Mouse (Mus musculus) forebrain, embryonic 12.5 days (tissue): ENCODE measurements at regions not wholly inside any gene's neighbourhood (a gene's known extent, or its start where the extent isn't known, plus 50 kb on each side); places are given as distances from the start of the nearest gene placed in this dataset.

Experiments used
- ATAC-seq: fragments of 200-750 bp; cut with Nextera tagmentation; 2 replicates; pipeline ENCODE4 v1.8.0; 2017; ENCODE audit warnings: moderate TSS enrichment; ENCODE audit not compliant: low FRiP score
- H3K27ac ChIP-seq: fragments of 300-500 bp; sonication (generic); 2 replicates; pipeline ENCODE4 v1.5.1; 2016; ENCODE audit warnings: mild to moderate bottlenecking
- H3K27me3 ChIP-seq: fragments of 300-500 bp; sonication (generic); 2 replicates; pipeline ENCODE4 v1.6.1; 2016; ENCODE audit warnings: mild to moderate bottlenecking
- H3K36me3 ChIP-seq: fragments of 300-500 bp; sonication (generic); replicated peaks from 2 replicates; pipeline ENCODE4 v1.6.1; 2016; ENCODE audit warnings: mild to moderate bottlenecking
- H3K4me1 ChIP-seq: fragments of 300-500 bp; sonication (generic); 2 replicates; pipeline ENCODE4 v1.6.1; 2016
- H3K4me2 ChIP-seq: fragments of 300-500 bp; sonication (generic); 2 replicates; pipeline ENCODE4 v1.6.1; 2016; ENCODE audit warnings: mild to moderate bottlenecking, moderate library complexity
- H3K4me3 ChIP-seq: fragments of 300-500 bp; sonication (generic); replicated peaks from 2 replicates; pipeline ENCODE4 v1.5.1; 2016; ENCODE audit warnings: mild to moderate bottlenecking
- H3K9ac ChIP-seq: fragments of 300-500 bp; sonication (generic); 2 replicates; pipeline ENCODE4 v1.6.1; 2016; ENCODE audit warnings: mild to moderate bottlenecking
- H3K9me3 ChIP-seq: fragments of 300-500 bp; sonication (generic); 2 replicates; pipeline ENCODE4 v1.6.1; 2016
- WGBS: fragments of 180-500 bp; shearing (Covaris S2); methylation state at CpG from one replicate; pipeline ENCODE4 v1.1.7; 2016; 5-methylcytosine and 5-hydroxymethylcytosine counted together
- microRNA-seq: library from miRNA; unstranded; fragments of <30 nt; microRNA quantifications from one replicate; pipeline ENCODE4, GENCODE M21; 2017

DNA sequence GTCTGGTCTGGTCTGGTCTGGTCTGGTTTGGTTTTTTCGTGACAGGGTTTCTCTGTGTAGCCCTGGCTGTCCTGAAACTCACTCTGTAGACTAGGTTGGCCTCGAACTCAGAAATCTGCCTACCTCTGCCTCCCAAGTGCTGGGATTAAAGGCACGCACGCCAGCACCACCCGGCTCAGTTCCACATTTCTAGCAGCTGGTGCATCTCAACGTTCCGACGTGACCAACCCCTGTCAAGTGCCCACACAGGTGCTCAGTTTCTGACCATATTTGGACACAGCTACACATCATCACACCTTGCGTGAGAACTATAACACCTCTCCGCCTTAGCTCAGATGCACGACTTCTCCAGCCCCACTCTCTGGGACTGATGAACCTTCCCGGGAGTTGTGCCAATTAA is 304.4 kb downstream of the Lrig3 start:
- no peak overlapping the region for H3K9ac ChIP-seq
- no peaks in the 10 kb centered on the region for H3K36me3 ChIP-seq
- H3K27ac ChIP-seq: no peak overlapping the region
- no peaks in the 10 kb centered on the region for H3K9me3 ChIP-seq
- ATAC-seq: no peak
- no peaks in the 10 kb centered on the region for H3K27me3 ChIP-seq
- WGBS: 92% methylated on average over 12 of the region's 12 CpGs
- H3K4me3 ChIP-seq: no peak overlapping the region
- no peaks in the 10 kb centered on the region for H3K4me1 ChIP-seq
- no peak overlapping the region for H3K4me2 ChIP-seq

DNA sequence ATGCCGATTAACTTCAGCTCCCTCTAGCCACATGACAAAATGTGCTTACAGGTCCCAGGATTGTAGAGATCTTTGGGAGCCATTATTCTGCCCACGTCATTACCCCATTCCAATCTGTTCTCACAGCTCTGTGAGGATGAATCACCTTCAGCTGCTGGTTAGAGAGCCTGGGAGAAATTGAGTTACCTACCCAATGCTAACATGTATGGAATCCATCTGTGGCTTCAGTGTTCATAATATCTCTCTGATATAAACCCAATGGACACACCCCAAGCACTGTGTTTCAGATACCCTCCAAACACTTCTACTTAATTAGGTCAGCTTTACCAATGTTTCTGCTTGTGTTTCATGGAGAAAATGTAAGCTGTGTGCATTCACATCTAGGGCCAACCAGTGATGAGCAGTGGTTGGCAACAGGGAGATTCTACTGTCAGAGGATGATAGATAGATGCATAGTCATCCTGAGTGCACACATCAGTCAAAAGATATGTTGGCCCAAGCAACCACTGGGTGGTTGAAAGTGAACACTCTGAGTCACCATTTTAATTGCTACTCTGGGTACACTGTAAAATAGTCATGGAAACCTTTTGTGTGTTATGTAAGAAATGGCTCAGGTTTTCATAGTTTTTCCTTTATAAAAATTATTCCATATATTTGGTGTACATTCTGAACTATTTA is 301.5 kb downstream of the Lrig3 start:
- no peak for ATAC-seq
- Histone ChIP-seq H3K27ac (no peak overlapping the region), H3K9ac (no peak overlapping the region), H3K4me2 (no peak overlapping the region), H3K4me1 (no peaks in the 10 kb centered on the region), H3K27me3 (no peaks in the 10 kb centered on the region), H3K4me3 (no peak overlapping the region), H3K9me3 (no peaks in the 10 kb centered on the region), H3K36me3 (no peaks in the 10 kb centered on the region)
- WGBS: 94% methylated on average over 2 of the region's 2 CpGs

DNA sequence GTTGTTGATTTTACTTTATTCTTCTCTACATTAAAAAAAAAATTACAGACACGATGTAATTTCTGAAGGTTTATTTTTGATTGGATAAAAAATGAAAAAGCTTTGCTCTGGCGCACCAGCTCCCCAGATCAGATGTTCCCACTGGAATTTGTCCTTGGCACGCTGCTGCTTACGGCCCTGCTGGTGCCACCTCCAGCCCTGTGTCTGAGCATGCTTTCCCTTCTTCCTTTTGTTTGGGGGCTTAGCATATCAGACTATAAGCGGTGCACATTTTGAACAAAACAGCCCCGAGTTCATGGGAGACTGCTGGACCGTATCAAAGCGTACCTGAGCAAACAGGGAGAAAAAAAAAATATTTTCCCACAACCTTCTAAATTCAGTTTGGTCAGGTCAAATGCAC is 291.2 kb downstream of the Lrig3 start:
- H3K9ac ChIP-seq: no peak overlapping the region; the same call in 1 of the 2 replicates

DNA sequence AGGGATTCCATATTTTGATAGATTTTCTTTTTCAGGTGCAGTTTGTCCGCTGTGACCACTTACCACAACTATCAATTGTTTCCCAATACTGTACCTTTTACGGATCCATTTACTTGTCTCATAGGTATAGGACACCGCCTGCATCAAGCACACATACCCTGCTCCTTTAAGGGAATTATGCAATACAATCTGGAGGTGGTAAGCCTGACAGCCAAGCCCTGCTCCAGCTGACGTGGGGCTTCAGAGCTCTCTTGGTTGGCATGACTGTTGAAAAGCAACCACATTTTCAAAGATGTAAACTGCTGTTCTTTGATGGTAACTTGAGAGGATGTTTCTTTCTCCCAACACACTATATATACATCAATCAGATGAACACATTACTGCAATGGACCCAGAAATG is 288.2 kb downstream of the Lrig3 start:
- Histone ChIP-seq H3K9ac (no peak overlapping the region), H3K27ac (no peak overlapping the region), H3K4me1 (no peaks in the 10 kb centered on the region), H3K9me3 (no peaks in the 10 kb centered on the region), H3K4me2 (no peak overlapping the region), H3K36me3 (no peaks in the 10 kb centered on the region), H3K27me3 (no peaks in the 10 kb centered on the region), H3K4me3 (no peak overlapping the region)
- no peak for ATAC-seq
- 88% methylated on average over 4 of the region's 4 CpGs for WGBS

More for the DNA sequence above, 291.2 kb downstream of the Lrig3 start:
- Histone ChIP-seq H3K27me3 (no peaks in the 10 kb centered on the region), H3K4me2 (no peak overlapping the region), H3K36me3 (no peaks in the 10 kb centered on the region), H3K27ac (no peak overlapping the region), H3K4me3 (no peak overlapping the region), H3K9me3 (no peaks in the 10 kb centered on the region), H3K4me1 (no peaks in the 10 kb centered on the region)
- ATAC-seq: no peak
- 72% methylated on average over 8 of the region's 8 CpGs for WGBS

DNA sequence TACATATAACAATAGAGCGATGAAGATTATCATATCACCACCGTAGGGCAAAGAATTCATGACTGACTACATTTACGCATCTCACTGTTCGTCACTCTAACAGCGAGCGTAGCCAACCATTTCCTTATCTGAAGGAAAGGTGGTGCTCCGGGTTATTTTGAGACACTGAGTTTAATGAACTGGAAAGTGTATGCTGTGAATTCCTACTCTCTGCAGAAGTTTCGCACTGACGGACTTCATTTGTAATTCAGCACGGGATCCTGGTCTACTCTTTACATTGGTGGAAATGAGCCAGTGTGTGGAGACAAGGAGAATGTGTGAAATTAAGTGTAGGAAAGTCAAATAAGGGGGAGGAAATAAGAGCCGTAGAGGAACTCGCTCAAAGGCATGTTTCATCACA is 283.2 kb downstream of the Lrig3 start:
- H3K4me2 ChIP-seq: no peak overlapping the region
- H3K36me3 ChIP-seq: no peaks in the 10 kb centered on the region
- H3K9ac ChIP-seq: no peak overlapping the region
- H3K9me3 ChIP-seq: no peaks in the 10 kb centered on the region
- peaks cover 3% of the 10 kb centered on the region; the same call in 1 of the 2 replicates for H3K4me1 ChIP-seq
- no peaks in the 10 kb centered on the region for H3K27me3 ChIP-seq
- no peak overlapping the region for H3K4me3 ChIP-seq
- no peak for ATAC-seq
- 58% methylated on average over 12 of the region's 12 CpGs for WGBS
- H3K27ac ChIP-seq: no peak overlapping the region

DNA sequence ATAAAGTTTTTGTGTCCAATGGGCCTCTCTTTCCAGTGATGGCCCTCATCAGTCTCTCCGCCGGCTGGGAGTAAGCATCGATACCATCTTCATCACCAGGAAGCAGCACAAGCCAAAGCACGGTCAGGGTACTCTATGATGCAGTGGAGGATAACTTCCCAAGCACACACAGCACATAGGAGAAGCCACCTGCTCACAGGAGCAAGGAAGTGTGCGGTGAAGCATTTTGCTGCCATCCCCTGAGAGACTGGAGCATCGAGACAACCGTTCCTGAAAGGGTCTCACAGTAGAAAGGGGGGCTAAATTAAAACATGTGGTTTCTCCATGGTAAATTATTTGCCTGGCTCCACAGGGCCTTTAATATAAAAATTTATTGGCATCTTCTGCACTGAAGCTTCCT is 277.1 kb downstream of the Lrig3 start:
- ATAC-seq: no peak
- H3K9me3 ChIP-seq: no peaks in the 10 kb centered on the region
- H3K36me3 ChIP-seq: no peaks in the 10 kb centered on the region
- WGBS: 94% methylated on average over 7 of the region's 7 CpGs
- H3K4me2 ChIP-seq: no peak overlapping the region
- H3K4me3 ChIP-seq: no peak overlapping the region
- no peak overlapping the region for H3K9ac ChIP-seq
- H3K4me1 ChIP-seq: no peaks in the 10 kb centered on the region
- H3K27ac ChIP-seq: no peak overlapping the region
- H3K27me3 ChIP-seq: no peaks in the 10 kb centered on the region

DNA sequence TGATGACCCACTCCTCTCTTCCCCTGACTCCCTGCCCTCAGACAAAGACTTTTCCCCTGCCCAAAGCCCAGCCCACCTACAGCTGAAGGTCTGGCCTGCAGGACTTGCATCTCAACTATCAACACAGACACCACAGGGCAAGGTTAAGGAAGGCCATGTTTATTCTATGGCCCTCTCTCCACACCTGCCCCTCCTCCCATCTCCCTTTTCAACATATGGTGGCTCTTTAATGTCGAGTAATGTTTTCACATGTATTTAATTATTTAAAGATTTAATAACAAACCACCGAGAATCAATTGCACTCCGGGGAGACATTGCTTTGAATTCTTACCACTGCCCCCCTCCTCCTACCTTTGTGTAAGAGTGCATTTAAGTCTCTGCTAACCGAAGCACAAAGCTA is 273.6 kb downstream of the Lrig3 start:
- no peak for ATAC-seq
- H3K27ac ChIP-seq: no peak overlapping the region
- H3K4me3 ChIP-seq: no peak overlapping the region

More for the DNA sequence above, 273.6 kb downstream of the Lrig3 start:
- H3K27me3 ChIP-seq: no peaks in the 10 kb centered on the region
- WGBS: 54% methylated on average over 4 of the region's 4 CpGs
- no peaks in the 10 kb centered on the region for H3K4me1 ChIP-seq
- H3K36me3 ChIP-seq: no peaks in the 10 kb centered on the region
- no peak overlapping the region for H3K9ac ChIP-seq
- no peaks in the 10 kb centered on the region for H3K9me3 ChIP-seq
- no peak overlapping the region for H3K4me2 ChIP-seq

Small RNA genes lying in the stretch of these regions (microRNA-seq; reads per million reads assigned to microRNA genes)
- 4.4 reads per million, percentile 16 among the genes with 10 or more reads in this experiment for gene Mir378d
